Mouse (Mus musculus): ENCODE data around the gene Smchd1. TPM values are rescaled to one million over a fixed set of nuclear protein-coding genes. Genes with fewer than 3 reads are reported as not detected.

The Smchd1 gene
- 63.8 and 70.4 TPM in 2 replicates for polyA plus RNA-seq (2014; fragmentation: Nextera tagmentation; extraction: Ambion mirVana)

DNA sequence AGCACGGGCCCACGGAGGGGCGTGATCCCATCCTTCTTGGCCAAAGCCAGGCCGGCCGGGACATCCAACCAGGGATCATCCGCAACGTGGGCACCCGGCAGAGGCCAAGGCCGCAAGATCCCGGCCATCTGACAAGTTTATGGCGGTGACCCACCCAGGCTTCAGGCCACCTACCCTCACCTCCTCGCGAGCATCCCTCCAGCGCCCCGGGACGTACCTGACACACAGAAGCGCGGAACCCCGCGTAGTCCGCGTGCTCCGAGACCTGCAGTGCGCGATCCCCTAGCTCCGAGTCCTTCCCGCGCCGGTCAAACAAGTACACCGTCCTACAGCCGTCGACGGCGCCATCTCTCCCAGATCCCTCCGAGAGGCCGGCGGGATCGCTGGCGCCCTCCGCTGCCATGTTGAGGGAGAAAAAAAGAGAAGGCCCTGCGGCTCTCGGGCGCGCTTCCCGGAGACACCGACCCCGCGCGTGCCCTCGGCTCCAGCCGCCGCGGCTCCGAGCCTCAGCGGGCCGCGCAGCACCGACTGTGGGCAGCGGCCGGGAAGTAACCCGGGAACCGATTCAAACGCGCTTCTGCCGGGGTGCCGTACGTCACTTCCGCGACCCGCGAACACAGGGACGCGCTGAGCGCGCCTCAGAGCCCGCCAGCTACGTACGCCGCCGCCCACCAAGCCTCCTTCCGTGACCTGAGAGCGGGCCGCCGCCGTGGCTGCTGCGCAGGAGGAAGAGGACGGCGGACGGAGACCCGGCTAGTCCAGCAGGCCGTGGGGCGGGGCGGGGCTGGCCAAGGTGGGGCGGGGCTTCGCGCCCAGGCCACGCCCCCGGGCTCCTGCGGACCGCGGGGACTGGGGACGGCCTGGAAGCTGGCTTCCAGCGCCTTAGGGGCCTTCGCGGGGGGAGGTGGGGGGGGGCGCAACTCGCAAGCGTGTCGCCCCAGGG, at the start of gene Smchd1:
Gene Smchd1 (minus strand): TSS at position 582 of the 943 bp plus-strand sequence.
- Histone ChIP-seq H3K27ac (ENCODE audit: low read depth, low read length) (peak within 1 kb of the TSS; percentile 99), H3K27me3 (ENCODE audit: control insufficient read depth, insufficient read depth, low read length) (no peaks in the 10 kb centered on the region), H3K9ac (replicated peaks; ENCODE audit: low read depth, low read length) (peak within 1 kb of the TSS; percentile 97), H3K4me2 (ENCODE audit: low read depth, low read length) (peak within 1 kb of the TSS; percentile 84), H3K36me3 (ENCODE audit: control insufficient read depth, insufficient read depth, low read length) (no peaks in the 10 kb centered on the region), H3K4me1 (ENCODE audit: control insufficient read depth, insufficient read depth, low read length) (peaks cover 8% of the 10 kb centered on the region), H3K4me3 (ENCODE audit: low read depth, low read length) (peak within 1 kb of the TSS; percentile 92), H3K9me3 (ENCODE audit: control insufficient read depth, low read length) (no peaks in the 10 kb centered on the region)
- ATAC-seq (ENCODE audit: low read depth): peak; percentile 95
- under 1% methylated on average over 86 of the region's 109 CpGs for WGBS

- Histone ChIP-seq H3K4me2 (ENCODE audit: low read depth, low read length) (no peak overlapping the region), H3K4me1 (ENCODE audit: control insufficient read depth, insufficient read depth, low read length) (no peaks in the 10 kb centered on the region), H3K27me3 (ENCODE audit: control insufficient read depth, insufficient read depth, low read length) (no peaks in the 10 kb centered on the region), H3K4me3 (ENCODE audit: low read depth, low read length) (no peak overlapping the region), H3K27ac (ENCODE audit: low read depth, low read length) (no peak overlapping the region), H3K9me3 (ENCODE audit: control insufficient read depth, low read length) (no peaks in the 10 kb centered on the region), H3K36me3 (ENCODE audit: control insufficient read depth, insufficient read depth, low read length) (no peaks in the 10 kb centered on the region), H3K9ac (replicated peaks; ENCODE audit: low read depth, low read length) (no peak overlapping the region)
- 96% methylated on average over 11 of the region's 11 CpGs for WGBS
- no peak for ATAC-seq (ENCODE audit: low read depth)
Observed at GRCm38 (mm10) chr17:71510297-71510696, 35.2 kb upstream of the Smchd1 start.

GRCm38 (mm10) chr17:71506832-71507231, 31.7 kb upstream of the Smchd1 start:
- WGBS: 92% methylated on average over 8 of the region's 8 CpGs
- ATAC-seq (ENCODE audit: low read depth): no peak
- Histone ChIP-seq H3K4me2 (ENCODE audit: low read depth, low read length) (no peak overlapping the region), H3K4me3 (ENCODE audit: low read depth, low read length) (no peak overlapping the region), H3K27ac (ENCODE audit: low read depth, low read length) (no peak overlapping the region), H3K27me3 (ENCODE audit: control insufficient read depth, insufficient read depth, low read length) (no peaks in the 10 kb centered on the region), H3K9me3 (ENCODE audit: control insufficient read depth, low read length) (no peaks in the 10 kb centered on the region), H3K9ac (replicated peaks; ENCODE audit: low read depth, low read length) (no peak overlapping the region), H3K36me3 (ENCODE audit: control insufficient read depth, insufficient read depth, low read length) (no peaks in the 10 kb centered on the region), H3K4me1 (ENCODE audit: control insufficient read depth, insufficient read depth, low read length) (no peaks in the 10 kb centered on the region)

- ATAC-seq (ENCODE audit: low read depth): no peak
- no peak overlapping the region for H3K9ac ChIP-seq (replicated peaks; ENCODE audit: low read depth, low read length)
- WGBS: 94% methylated on average over 4 of the region's 4 CpGs
Observed at GRCm38 (mm10) chr17:71495784-71496183, 20.6 kb upstream of the Smchd1 start.

DNA sequence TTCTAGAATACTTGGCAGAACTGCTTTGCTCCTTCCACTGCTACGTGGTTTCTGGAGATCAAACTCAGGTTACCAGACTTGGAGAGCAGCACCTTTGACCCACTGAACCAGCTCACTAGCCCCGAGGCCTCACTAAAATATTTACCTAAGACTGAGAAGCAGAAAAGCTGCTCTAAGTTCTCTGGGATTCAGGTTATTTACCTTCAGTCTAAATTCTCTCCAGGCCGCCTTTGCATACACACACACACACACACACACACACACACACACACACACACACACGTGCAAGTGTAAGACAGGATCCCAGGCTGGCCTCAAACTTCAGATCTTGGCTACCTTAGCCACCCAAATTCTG, 16.2 kb upstream of the Smchd1 start:
- WGBS: 81% methylated on average over 4 of the region's 4 CpGs
- H3K4me1 ChIP-seq (ENCODE audit: control insufficient read depth, insufficient read depth, low read length): no peaks in the 10 kb centered on the region
- H3K4me2 ChIP-seq (ENCODE audit: low read depth, low read length): no peak overlapping the region
- H3K9ac ChIP-seq (replicated peaks; ENCODE audit: low read depth, low read length): no peak overlapping the region
- no peaks in the 10 kb centered on the region for H3K27me3 ChIP-seq (ENCODE audit: control insufficient read depth, insufficient read depth, low read length)
- no peak overlapping the region for H3K4me3 ChIP-seq (ENCODE audit: low read depth, low read length)
- ATAC-seq (ENCODE audit: low read depth): no peak
- no peaks in the 10 kb centered on the region for H3K36me3 ChIP-seq (ENCODE audit: control insufficient read depth, insufficient read depth, low read length)
- no peaks in the 10 kb centered on the region for H3K9me3 ChIP-seq (ENCODE audit: control insufficient read depth, low read length)
- H3K27ac ChIP-seq (ENCODE audit: low read depth, low read length): no peak overlapping the region

More at GRCm38 (mm10) chr17:71495784-71496183, 20.6 kb upstream of the Smchd1 start:
- Histone ChIP-seq H3K27me3 (ENCODE audit: control insufficient read depth, insufficient read depth, low read length) (no peaks in the 10 kb centered on the region), H3K4me1 (ENCODE audit: control insufficient read depth, insufficient read depth, low read length) (no peaks in the 10 kb centered on the region), H3K4me2 (ENCODE audit: low read depth, low read length) (no peak overlapping the region), H3K9me3 (ENCODE audit: control insufficient read depth, low read length) (no peaks in the 10 kb centered on the region), H3K27ac (ENCODE audit: low read depth, low read length) (no peak overlapping the region), H3K4me3 (ENCODE audit: low read depth, low read length) (no peak overlapping the region), H3K36me3 (ENCODE audit: control insufficient read depth, insufficient read depth, low read length) (no peaks in the 10 kb centered on the region)

GRCm38 (mm10) chr17:71490666-71491331, 15.7 kb upstream of the Smchd1 start:
- Histone ChIP-seq H3K36me3 (ENCODE audit: control insufficient read depth, insufficient read depth, low read length) (no peaks in the 10 kb centered on the region), H3K9me3 (ENCODE audit: control insufficient read depth, low read length) (no peaks in the 10 kb centered on the region), H3K9ac (replicated peaks; ENCODE audit: low read depth, low read length) (no peak overlapping the region), H3K4me1 (ENCODE audit: control insufficient read depth, insufficient read depth, low read length) (no peaks in the 10 kb centered on the region), H3K27ac (ENCODE audit: low read depth, low read length) (no peak overlapping the region), H3K27me3 (ENCODE audit: control insufficient read depth, insufficient read depth, low read length) (no peaks in the 10 kb centered on the region), H3K4me3 (ENCODE audit: low read depth, low read length) (no peak overlapping the region), H3K4me2 (ENCODE audit: low read depth, low read length) (no peak overlapping the region)
- no peak for ATAC-seq (ENCODE audit: low read depth)
- 88% methylated on average over 9 of the region's 9 CpGs for WGBS

DNA sequence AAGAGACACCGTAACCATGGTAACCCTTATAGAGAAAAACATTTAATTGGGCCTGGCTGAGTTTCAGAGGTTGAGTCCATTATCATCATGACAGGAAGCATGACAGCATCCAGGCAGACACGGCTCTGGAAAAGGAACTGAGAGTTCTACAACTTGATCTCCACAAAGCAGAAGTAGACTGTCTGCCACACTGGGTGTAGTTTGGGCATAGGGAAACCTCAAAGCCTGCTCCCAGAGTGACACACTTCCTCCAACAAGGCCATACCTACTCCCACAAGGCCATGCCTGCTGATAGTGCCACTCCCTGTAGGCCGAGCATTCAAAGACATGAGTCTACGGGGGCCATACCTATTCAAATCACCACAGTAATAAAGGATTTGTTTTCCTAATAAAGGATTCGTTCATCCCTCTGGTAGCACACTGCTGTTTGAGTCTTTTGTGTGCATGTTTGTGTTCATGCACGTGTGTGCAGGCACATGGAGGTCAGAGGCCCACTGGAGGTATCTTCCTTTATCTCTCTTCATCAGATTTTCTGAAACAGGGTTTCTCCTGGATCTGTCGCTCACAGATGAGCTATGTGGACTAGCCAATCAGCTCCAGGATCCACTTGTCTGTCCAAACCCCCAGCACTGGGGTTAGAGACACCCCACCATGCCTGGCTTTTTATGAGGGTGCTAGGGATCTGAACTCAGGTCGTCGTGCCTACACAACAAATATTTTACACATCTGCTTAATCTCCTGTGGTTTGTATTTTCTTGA, 14.7 kb upstream of the Smchd1 start:
- H3K4me2 ChIP-seq (ENCODE audit: low read depth, low read length): no peak overlapping the region
- no peaks in the 10 kb centered on the region for H3K4me1 ChIP-seq (ENCODE audit: control insufficient read depth, insufficient read depth, low read length)
- WGBS: 85% methylated on average over 9 of the region's 9 CpGs
- no peaks in the 10 kb centered on the region for H3K36me3 ChIP-seq (ENCODE audit: control insufficient read depth, insufficient read depth, low read length)
- no peak overlapping the region for H3K27ac ChIP-seq (ENCODE audit: low read depth, low read length)
- H3K9ac ChIP-seq (replicated peaks; ENCODE audit: low read depth, low read length): no peak overlapping the region
- H3K9me3 ChIP-seq (ENCODE audit: control insufficient read depth, low read length): no peaks in the 10 kb centered on the region
- H3K4me3 ChIP-seq (ENCODE audit: low read depth, low read length): no peak overlapping the region
- no peak for ATAC-seq (ENCODE audit: low read depth)
- H3K27me3 ChIP-seq (ENCODE audit: control insufficient read depth, insufficient read depth, low read length): no peaks in the 10 kb centered on the region

DNA sequence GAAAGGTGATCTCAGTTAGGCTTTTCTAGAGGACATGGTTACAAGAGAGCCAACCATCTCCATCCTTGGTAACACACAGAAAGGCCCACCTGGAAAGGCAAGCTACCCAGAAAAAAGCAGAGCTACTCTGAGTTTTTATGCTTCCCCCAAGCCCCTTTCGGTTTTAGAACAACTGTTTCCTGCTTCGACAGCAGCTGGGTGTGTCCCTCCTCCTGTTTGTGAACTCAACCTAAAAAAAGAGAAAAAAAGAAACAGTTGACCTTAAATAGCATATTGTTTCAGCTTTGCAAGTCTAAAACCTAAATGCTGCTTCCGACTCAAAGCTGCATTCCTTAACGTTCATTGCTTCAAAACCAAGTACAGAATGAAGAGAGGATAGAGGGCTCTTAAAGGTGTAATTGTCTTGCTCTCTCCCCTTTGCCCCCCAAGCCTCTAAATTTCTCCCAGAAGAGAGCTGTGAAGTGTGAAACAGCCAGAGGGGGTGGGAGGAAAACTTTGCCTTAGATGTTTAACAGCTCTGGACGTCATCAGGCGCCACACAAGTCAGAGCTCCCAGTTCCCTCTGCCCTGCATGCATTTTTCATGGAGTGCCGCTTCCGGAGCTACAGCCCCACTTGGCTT, 11.2 kb upstream of the Smchd1 start:
- Histone ChIP-seq H3K4me2 (ENCODE audit: low read depth, low read length) (no peak overlapping the region), H3K9me3 (ENCODE audit: control insufficient read depth, low read length) (no peaks in the 10 kb centered on the region), H3K27ac (ENCODE audit: low read depth, low read length) (no peak overlapping the region), H3K9ac (replicated peaks; ENCODE audit: low read depth, low read length) (no peak overlapping the region), H3K36me3 (ENCODE audit: control insufficient read depth, insufficient read depth, low read length) (no peaks in the 10 kb centered on the region), H3K4me1 (ENCODE audit: control insufficient read depth, insufficient read depth, low read length) (no peaks in the 10 kb centered on the region), H3K27me3 (ENCODE audit: control insufficient read depth, insufficient read depth, low read length) (no peaks in the 10 kb centered on the region), H3K4me3 (ENCODE audit: low read depth, low read length) (no peak overlapping the region)
- 25% methylated on average over 8 of the region's 8 CpGs for WGBS
- ATAC-seq (ENCODE audit: low read depth): no peak

Data from neural tube, embryonic 14.5 days (tissue).